Mouse (Mus musculus) kidney, adult 18-20 months (tissue): ENCODE results near the gene Kcnk1.

Source experiments
- DNase-seq: peaks from one replicate; pipeline ENCODE4 v3.0.0; 2021

Gene Kcnk1

DNA sequence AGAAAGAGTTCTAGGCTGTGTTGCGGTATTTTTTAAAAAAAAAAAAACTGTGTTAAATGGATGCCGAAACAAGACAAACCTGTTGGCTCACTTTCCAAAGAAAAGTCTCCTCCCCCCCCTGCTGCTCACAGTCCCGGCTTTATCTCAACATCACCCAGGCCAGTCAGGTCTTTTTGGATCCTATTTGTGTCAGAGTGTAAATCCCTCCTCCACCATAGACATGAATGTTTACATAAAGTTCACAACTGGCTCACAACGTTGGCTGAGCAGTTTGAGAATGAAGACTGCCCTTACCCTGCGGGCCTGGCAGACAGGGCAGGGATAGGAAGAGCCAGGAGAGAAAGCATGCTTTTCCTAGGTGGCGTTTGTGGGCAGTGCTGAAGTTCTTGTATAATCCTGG lies 2.0 kb downstream of the Kcnk1 start:
- DNase-seq: peak; percentile 27

DNA sequence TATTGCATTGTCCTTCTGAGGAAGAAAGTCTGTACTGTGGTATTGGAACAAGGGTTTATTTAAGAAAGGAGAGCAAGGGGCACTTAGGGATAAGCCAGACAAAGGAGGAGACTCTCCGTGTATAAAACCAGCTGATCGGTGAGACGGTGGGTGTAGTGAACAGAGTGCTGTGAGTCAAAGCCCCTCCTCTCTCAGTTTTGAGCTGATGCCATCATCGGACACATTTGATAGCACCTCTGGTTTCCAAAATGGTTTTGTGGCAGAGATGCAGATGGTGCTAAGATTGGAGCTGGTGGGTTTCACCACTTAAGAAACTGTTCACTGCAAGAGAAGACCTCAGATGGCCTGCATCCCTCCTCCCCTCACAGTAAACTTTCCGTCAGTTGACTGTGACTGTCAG lies 2.6 kb downstream of the Kcnk1 start:
- no peak for DNase-seq

DNA sequence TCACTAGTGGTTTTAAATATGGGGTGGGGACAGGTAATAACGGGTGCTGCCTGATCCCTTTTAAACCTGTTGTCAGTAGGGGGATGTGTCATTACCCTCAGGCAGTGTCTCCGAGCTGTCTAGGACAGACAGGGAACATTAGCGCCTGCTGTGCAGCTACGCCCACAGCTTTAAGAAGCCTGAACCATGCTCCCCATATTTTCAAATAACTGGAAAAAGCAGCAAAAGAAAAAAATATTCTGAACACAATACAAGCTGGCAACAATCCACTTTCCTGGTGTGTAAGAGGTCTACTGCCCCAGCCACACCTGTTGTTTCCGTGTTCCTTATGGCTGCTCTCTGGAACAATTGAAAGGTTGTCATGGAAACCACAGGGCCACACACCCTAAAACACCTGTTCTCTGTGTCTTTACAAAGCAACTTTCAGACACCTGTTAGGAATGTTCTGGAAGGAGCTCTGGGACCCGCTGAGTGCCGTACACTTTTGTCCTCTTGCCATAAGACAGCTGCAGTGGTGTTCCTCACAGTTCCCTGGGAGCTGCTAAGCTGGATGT lies 4.9 kb downstream of the Kcnk1 start:
- DNase-seq: no peak

DNA sequence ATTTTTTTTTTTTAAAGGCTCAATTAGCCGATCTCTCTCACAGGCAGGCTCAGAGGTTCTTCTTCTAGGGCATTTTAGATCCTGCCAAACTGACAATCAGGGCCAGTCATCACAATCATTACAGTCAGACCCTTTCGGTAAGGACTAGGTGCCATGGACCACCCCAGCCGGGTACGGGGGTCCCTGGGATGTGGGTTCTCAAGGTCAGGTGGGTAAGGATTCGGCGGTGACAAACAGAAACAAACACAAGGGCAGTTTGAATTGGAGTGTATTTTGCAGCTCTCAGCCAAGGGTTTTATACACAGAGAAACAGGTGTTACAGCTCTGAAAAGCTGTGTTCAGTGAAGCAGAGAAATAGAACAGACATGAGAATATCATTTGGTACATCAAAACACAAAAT lies 8.6 kb downstream of the Kcnk1 start:
- DNase-seq: no peak

DNA sequence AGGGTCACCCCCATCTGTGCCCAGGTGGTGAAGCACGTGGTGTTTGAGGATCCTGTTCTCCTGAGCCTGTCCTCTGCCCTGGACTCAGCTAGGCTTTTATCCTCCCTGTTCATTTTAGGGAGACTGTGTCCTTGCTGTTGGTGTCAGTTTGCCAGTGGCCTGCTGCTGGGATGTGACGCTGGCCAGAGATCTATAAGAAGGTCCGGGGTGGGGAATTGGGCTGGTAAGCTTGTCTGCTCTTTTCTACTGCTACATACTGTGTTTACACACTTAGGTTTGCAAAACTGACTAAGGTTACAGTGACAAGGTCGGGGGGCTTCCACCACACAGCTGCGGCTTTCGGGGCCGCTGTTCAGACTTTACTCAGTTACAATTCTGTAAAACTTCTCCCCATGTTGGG lies 10.0 kb downstream of the Kcnk1 start:
- DNase-seq: no peak

DNA sequence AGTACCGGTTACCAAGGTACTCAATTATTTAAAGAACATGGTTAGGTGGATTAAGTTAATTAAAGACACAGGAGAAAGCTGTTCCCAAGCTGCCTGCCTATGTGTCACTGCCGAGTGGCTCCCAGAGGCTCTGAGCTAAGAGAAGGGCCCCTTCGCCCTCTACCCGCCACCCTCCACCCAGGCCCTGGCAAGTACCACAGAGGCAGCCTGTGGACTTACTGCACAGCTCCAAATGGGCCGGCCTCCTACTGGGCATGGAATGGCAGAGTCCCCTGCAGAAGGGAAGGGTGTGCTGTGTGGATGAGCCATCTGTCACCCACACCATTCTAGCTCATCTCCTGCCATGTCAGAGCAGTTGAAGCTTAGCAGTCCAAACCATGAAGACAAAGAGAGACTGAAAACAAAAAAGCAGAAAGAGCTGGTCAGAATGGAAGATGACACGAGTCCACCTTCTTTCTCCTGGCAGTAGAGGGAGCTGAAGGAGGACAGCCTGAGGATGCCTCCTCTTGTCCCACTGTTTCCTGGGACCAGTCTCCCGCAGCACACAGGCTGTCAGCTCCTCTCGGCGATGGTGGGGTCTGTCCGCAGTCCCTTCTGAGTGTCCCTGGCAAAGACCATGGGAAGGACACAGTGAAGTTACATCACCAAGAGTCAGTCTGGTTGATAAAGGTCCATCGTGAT lies 11.5 kb downstream of the Kcnk1 start:
- DNase-seq: no peak

DNA sequence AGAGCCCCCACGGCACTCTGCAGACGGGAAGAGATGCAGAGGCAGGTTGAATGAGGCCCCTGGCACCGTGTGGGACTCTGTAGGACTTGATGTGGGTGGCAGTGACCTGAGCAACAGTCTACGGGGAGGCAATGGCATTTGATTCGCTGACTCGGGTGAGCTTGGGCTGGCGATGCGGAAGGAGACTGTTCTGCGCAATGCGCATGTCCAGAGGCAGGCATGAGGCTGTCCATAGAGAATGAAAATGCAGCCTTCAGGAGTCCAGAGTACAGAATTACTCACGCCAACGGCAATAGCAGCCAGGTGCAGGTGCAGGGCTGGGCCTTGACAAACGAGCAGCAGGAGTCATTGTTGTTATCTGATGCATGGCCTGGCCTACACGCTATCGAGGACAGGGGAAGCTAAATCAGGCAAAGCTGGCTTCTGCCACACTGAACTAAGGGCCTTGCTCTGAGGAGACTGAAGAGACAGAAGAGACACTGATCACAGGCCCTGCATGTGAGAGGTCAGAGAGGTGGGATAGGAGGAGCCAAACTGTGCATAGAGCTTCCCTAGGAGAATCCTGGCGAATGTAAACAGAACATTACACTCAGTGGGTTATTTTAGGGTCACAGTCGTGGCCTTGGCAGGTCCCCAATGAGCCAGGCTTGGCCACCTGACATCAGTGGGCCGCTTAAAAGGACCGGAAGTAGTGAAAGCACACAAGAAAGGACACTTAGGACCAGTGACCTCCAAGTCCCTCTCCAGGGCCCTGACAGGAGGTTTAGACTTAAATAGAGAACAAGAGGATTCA lies 12.8 kb downstream of the Kcnk1 start:
- DNase-seq: peak; percentile 7

DNA sequence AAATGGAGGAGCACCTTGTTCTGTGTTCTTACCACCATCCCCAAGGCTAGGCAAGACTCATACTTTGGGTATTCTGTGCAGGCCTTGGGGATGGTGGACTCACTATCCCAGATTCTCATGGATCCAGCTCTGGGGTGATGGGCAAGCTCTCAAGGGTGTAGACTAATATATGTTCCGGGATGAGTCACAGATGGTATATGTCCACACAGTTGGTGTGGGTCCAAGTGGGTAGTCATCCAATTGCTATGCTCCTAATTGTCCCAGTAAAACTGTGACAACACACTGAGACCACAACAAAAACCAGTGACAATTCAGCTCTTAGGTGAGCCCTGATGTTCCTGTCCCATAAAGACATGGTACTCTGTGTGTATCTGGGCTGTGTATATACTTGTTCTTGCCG lies 14.0 kb downstream of the Kcnk1 start:
- no peak for DNase-seq

DNA sequence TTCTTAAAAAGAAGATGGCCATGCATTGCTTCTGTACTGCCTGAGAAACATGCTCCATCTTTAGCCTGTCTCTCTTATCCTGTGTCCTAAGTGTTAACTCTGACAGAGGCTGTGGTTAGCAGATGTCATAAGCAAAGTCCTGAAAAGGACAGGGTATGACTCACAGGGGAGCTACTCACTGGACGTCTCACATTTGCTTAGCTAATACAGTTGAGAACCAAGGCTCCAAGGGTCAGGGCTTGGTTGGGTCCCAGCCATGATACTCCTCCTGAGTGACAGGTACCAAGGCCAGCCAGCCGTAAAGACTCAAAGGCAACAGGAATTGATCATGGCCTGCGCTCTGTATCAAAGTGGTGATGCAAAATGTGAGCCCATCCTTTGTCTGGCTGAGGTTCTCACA lies 15.9 kb downstream of the Kcnk1 start:
- no peak for DNase-seq

DNA sequence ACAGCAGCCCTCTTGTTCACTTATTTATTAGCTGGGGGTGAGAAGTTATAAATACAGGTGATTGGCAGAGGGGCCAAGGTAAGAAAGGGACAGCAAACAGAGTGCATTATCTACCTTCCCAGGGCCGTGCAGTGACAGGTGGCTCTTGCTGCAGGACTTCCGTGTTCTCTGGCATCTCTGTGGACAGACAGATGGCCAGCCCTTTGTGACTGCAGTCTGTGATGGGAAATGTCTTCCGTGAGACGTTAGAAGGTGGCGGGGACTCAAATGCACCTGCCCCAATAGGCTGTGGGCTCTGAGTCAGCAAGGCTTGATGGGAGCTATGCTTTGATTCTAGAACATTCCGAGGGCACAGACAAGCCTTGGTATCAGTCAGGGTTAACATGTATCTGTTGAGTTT lies 17.4 kb downstream of the Kcnk1 start:
- no peak for DNase-seq

DNA sequence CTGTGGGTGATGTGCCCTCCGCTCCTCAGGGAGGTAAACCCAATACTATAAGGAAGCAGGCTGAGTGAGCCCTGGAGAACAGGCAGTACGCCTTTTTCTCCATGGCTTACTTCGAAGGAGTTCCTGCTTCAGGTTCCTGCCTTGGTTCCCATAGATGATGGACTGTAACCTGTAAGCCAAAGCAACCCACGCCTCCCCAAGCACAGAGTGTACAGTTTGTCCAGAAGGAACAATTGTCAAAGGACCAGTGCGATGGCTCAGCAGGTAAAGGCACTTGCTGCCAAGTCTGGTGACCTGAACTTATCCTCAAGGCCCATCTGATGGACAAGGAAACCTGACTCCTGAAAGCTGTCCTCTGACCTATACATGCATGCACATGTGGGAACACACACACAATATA lies 18.7 kb downstream of the Kcnk1 start:
- DNase-seq: no peak

DNA sequence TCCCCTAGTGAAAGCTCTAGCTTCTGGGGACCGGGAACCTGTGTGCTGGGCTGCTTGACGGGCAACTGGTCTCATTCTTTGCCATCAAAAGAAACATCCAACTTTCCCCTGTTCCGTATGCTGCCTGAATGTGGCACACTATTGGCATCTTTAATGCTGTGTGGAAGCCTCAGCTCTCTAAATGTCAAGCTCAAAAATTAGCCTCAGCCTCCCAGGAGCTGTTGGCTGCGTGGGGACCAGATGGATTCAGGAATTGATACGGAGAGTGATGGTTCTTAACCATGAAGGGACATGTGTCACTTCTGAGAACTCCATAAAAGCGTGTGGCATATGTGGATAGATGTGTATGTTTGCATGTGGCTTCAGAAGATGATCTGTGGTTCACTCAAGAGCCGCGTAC lies 27.0 kb downstream of the Kcnk1 start:
- DNase-seq: no peak

DNA sequence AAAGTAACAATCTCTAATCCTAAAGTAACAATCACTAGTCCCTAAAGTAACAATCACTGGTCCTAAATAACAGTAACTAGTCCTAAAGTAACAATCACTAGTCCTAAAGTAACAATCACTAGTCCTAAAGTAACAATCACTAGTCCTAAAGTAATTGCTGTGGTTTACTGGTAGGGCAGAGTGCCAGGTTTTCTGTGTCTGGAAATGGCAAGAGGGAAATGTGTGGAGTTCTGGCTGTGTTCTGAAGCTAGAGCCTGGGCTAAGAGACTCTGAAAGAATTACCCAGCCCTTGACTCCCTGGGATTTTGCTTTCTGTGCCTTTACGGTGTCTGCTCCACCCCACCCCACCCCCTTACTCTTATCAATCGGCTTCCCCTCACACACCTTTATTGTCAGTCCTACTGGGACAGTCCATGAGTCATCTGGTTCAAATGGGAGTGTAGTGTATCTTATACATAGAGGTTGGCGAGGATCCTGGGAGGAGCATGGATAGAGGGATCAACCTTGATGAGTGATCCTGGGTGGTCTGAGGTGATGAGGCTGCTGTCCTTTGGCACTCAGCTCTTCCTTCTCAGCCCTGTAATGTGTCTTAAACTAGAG lies 28.8 kb downstream of the Kcnk1 start:
- no peak for DNase-seq

DNA sequence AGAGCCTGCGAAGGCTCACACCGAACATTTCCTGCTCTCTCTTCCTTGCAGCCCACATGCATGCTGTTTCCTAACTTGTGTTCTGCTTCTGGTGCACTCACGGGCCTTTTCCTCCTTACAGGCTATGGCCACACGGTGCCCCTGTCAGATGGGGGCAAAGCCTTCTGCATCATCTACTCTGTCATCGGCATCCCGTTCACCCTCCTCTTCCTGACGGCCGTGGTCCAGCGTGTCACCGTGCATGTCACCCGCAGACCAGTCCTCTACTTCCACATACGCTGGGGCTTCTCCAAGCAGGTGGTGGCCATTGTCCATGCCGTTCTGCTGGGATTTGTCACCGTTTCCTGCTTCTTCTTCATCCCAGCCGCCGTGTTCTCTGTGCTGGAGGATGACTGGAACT lies 29.9 kb downstream of the Kcnk1 start:
- no peak for DNase-seq

DNA sequence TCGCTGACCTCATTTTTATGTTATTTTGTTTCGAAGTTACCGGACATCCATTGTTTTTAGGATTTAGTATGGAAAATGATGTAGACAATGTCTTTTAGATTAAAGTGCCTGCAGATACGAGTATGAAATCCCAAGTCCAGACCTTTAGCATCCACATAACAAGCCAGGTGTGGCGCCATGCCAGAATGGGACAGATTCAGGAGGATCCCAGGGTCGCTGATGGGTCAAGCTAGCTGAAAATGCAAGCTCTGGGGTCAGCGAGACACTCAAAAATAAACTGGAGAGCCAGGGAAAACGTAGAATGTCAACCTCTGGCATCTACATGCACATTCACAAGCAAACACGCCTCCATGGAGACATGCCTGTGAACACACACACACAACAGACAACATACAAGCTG lies 31.2 kb downstream of the Kcnk1 start:
- peak; percentile 12 for DNase-seq

DNA sequence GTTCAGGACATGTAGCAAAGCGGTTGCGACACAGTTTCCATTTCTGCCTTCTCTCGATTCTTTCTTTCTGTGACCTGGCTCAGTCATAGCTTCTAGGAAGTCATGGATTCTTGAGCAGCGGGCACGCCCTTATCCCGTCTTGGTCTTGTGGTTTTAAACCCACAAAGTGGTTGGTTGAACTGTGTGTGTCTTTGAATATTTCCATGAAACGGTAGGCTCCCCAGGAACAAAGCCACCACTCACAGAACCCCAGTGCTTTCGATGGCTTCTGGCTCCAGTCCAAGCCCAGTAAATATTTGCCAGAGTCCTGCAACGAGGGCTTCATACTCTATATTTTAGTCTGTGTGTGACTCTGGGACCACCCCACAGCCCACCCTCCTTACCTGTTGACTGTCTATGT lies 31.6 kb downstream of the Kcnk1 start:
- peak; percentile 55 for DNase-seq

DNA sequence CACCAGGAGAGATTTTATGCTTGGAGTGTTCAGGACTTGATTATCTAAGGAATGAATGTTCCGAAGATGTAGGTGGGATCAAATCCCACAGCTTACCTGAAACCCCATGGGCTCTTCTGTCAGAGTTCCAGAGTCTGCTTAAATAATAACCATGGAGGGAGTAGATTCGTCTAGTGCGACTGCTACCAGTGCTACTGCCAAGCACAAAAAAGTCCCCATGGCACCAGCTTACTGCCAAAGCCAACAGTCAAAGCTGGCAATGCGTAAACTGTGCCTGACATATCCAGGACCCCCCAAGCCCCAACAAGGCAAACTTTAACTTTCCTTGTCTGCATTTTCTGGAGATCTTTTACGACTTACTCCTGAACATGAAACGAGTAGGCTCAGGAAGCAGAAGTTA lies 32.5 kb downstream of the Kcnk1 start:
- peak; percentile 15 for DNase-seq

DNA sequence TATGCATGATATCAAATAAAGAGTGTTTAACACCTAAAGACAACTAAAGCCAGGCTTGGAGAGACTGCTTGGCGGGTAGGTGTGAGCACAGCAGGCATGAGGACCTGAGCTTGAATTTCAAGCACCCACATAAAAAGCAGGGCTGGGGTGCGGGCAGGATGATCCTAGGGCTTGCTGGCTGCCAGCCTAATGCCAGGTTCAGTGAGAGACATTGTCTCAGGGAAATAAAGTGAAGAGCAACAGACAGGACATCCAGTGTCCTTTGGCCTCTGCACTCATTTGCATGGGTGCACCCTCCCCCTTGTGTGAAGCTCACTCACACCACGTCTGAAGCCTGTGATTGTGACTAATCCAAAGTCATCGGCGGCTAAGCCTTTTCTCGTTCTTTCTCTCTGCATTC lies 34.0 kb downstream of the Kcnk1 start:
- DNase-seq: peak; percentile 37

DNA sequence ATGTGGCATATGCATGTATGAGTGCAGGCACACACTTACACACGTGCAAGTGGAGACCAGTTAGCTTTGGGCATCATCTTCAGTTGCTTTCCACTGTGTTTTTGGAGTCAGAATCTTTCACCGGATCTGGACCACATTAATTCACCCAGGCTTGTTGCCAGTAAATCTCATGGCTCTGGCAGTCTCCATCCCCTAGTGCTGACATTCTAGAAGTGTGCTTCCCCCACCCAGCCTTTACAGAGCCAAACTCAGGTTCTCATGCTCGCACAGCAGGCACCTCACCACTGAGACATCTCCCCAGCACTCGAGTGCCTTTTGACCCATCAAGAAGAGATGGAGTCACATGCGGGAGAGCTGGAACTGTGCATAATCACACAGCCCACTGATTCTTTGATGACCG lies 37.8 kb downstream of the Kcnk1 start:
- DNase-seq: no peak

DNA sequence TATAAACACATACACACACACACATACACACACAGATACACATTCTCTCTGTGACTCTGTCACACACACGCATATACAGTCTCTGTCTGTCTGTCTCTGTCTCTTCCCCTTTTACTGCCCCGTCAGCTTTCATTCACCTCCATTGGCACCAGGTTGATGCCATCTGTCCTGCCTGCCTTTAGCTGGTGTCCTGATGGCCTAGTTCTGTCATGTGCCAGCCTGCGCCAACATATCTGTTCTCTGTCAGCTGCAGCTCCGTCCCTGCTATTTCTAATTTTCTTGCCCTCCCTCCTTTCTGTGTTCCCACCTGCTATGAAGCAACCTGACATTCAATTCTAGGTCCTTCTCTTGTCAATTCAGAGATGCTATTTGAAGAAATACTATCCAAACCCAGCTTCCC lies 40.1 kb downstream of the Kcnk1 start:
- DNase-seq: no peak

DNA sequence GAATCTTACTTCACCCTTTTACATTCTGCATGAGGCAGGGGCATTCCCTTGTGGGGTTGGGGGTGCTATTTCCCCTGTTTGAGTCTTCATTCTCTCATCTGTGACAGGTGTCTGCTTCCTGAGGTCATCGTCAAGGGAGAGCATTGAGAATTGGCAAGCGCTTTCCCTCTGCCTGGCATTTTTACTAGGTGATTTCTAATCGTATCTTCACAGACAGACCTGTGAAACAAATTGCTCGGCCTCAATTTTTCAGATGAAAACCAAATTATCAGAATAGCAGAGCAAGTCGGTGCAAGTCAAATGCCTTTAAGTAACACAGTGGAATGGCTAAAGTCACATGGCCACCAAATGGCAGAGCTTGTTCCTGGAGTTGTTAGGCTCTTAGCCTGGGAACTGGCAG lies 41.4 kb downstream of the Kcnk1 start:
- no peak for DNase-seq

DNA sequence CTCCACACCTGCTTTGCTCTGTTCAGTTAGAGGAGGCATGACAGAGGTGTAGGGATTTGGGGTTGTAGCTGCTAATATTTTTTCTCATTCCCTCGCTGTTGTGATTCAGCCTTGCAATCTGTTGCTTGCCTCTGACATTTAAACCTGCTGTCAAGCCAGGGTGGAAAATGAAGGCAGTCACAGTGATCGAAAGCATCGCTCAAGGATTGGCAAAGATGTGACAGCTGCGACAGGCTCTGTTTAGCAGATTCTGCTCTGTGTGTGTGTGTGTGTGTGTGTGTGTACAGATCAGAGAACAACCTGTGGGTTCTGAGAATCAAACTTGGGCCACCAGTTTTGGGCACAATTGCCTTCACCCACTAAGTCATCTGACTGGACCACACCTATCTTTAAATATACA lies 50.8 kb downstream of the Kcnk1 start:
- no peak for DNase-seq

DNA sequence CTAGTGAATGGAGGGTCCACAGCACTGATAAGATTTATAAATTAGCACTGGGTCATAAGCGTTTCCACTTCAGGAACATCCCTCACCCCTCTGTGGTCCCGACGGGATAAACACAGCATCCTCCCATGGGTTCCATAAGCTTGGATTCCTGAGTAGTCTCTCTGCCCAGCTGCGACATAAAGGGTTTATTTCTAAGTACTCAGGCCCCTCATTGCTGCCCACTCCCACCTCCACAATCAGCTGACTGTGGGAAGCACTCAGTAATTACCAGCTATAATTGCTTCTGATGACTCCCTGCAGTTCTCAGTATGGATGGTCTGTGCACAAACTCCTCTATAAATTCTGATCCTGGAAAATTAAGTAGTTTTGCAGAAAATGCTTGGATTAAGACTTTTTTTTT lies 58.9 kb downstream of the Kcnk1 start:
- DNase-seq: no peak

DNA sequence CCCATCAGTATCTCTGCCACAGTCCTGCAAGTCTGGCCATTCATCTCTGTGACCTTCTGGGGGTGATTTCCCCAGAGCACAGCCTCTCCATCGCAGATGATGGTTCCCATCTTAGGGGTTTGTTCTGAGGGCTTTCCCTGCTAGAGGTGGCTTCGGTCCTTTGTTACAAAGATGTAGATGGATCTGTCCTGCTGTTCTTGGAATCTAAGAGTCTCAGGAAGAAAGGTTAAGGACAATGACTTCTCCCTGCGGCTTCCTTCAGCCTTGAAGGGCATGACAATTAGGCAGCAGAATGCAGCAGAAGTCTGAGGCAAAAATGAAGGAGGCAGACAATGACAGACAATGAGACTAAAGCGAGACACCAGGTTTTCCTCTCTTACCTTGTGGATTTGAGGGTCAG lies 63.9 kb downstream of the Kcnk1 start:
- no peak for DNase-seq
